Mouse (Mus musculus): Measurements from ENCODE around the gene Pou3f1.

GRCm38 (mm10) chr4:124704797-124705474 is 48.3 kb downstream of the Pou3f1 start:
- TF ChIP-seq CTCF (IDR thresholded peaks at IDR 0.05; ENCODE audit: borderline replicate concordance, insufficient read depth, low read length) (no peak), POLR2A (IDR thresholded peaks at IDR 0.05; ENCODE audit: low read depth, low read length) (peak; percentile 46; the same call in 1 of the 2 replicates)
